Mouse (Mus musculus) limb, embryonic 11.5 days (tissue): Measurements from ENCODE around the gene Cryab. TPM values are rescaled to one million over a fixed set of nuclear protein-coding genes. Genes with fewer than 3 reads are reported as not detected.

Experiments used
- ATAC-seq: fragments of 200-750 bp; cut with Nextera tagmentation; 2 replicates; pipeline ENCODE4 v1.8.0; 2017; ENCODE audit warnings: low read depth; ENCODE audit not compliant: insufficient number of reproducible peaks, low FRiP score, low TSS enrichment
- DNase-seq: peaks from one replicate; pipeline ENCODE4 v3.0.0-alpha.2; 2015; ENCODE audit warnings: low spot score
- H3K27ac ChIP-seq: fragments of 300-500 bp; sonication (generic); replicated peaks from 2 replicates; pipeline ENCODE4 v1.5.1; 2014; ENCODE audit warnings: low read depth, mild to moderate bottlenecking, low read length
- H3K27me3 ChIP-seq: fragments of 300-500 bp; sonication (generic); 2 replicates; pipeline ENCODE4 v1.6.1; 2014; ENCODE audit warnings: mild to moderate bottlenecking, low read length, mixed read lengths; ENCODE audit not compliant: control insufficient read depth, insufficient read depth
- H3K36me3 ChIP-seq: fragments of 300-500 bp; sonication (generic); 2 replicates; pipeline ENCODE4 v1.6.1; 2014; ENCODE audit warnings: mild to moderate bottlenecking, low read length, moderate library complexity, mixed read lengths; ENCODE audit not compliant: control insufficient read depth, insufficient read depth
- H3K4me1 ChIP-seq: fragments of 300-500 bp; sonication (generic); 2 replicates; pipeline ENCODE4 v1.6.1; 2014; ENCODE audit warnings: low read length, mixed read lengths; ENCODE audit not compliant: control insufficient read depth, insufficient read depth
- H3K4me2 ChIP-seq: fragments of 300-500 bp; sonication (generic); 2 replicates; pipeline ENCODE4 v1.6.1; 2014; ENCODE audit warnings: low read depth, mild to moderate bottlenecking, moderate library complexity; ENCODE audit not compliant: severe bottlenecking
- H3K4me3 ChIP-seq: fragments of 300-500 bp; sonication (generic); 2 replicates; pipeline ENCODE4 v1.5.1; 2014; ENCODE audit warnings: low read depth, low read length
- H3K9ac ChIP-seq: fragments of 300-500 bp; sonication (generic); 2 replicates; pipeline ENCODE4 v1.6.1; 2014; ENCODE audit warnings: mild to moderate bottlenecking, low read length
- H3K9me3 ChIP-seq: fragments of 300-500 bp; sonication (generic); 2 replicates; pipeline ENCODE4 v1.6.1; 2016; ENCODE audit warnings: low read length; ENCODE audit not compliant: control insufficient read depth
- WGBS: fragments of 180-500 bp; shearing (Covaris S2); extraction: QIAGEN DNeasy Blood & Tissue Kit; methylation state at CpG from one replicate; pipeline ENCODE4 v1.1.7; 2014; 5-methylcytosine and 5-hydroxymethylcytosine counted together
- polyA plus RNA-seq: library from polyadenylated mRNA; unstranded; fragments of >200 nt; fragmentation: Nextera tagmentation; extraction: Ambion mirVana; gene quantifications from 2 replicates; pipeline ENCODE4 v1.2.1, GENCODE M21; 2014

The Cryab gene
- polyA plus RNA-seq, 1 experiment from 2014 or later, result 8.9 TPM

DNA sequence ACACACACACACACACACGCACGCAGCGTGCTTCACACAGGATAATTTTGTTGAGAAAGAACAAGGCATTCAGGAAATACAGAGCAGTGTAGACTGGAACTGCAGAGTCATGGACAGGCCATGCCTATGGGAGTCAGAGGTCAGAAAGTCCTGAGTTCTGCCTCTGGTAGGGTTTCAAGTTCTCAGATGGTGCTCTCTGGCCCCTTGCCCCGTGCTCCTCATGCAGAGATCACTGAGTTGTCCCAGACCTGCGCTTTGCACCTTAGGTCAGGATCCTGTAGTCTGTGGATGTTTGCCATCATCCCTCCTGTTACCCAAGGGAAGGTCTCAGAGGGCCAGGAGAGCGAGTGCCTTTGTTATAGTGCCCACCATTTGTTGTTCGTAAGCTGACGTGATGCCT lies 45.7 kb downstream of the Cryab start:
- H3K36me3 ChIP-seq, result peaks cover 3% of the 10 kb centered on the region; the same call in 1 of the 2 replicates

DNA sequence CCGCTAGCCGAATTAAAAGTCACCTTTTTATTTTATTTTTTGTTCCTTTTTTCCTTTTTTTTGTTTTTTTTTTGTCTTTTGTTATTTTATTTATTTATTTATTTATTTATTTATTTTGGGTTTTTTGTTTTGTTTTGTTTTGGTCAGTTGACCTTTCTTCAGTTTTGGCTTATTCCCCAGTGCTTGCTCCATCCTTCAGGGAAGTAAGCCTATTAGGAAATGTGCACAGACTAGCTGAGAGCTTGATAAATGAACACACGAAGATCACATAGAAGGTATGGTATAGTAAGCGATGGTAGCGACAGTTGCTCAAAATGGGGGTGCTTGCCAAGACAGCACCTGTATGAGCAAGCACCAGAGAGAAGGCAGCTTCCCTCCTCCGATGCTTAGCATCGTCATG lies 46.5 kb downstream of the Cryab start:
- ATAC-seq (no peak), DNase-seq (no peak)
- Histone ChIP-seq H3K4me2 (no peak overlapping the region), H3K4me3 (no peak overlapping the region), H3K9ac (no peak overlapping the region), H3K9me3 (no peaks in the 10 kb centered on the region), H3K27ac (no peak overlapping the region), H3K27me3 (no peaks in the 10 kb centered on the region), H3K4me1 (no peaks in the 10 kb centered on the region), H3K36me3 (peaks cover 2% of the 10 kb centered on the region; the same call in 1 of the 2 replicates)
- WGBS, result 94% methylated on average over 7 of the region's 7 CpGs

More for the DNA sequence above, 45.7 kb downstream of the Cryab start:
- H3K9me3 ChIP-seq, result no peaks in the 10 kb centered on the region
- H3K4me1 ChIP-seq, result no peaks in the 10 kb centered on the region
- H3K9ac ChIP-seq, result no peak overlapping the region
- DNase-seq (no peak), ATAC-seq (no peak)
- no peak overlapping the region for H3K4me3 ChIP-seq
- no peak overlapping the region for H3K27ac ChIP-seq
- WGBS, result 84% methylated on average over 8 of the region's 8 CpGs
- no peaks in the 10 kb centered on the region for H3K27me3 ChIP-seq
- no peak overlapping the region for H3K4me2 ChIP-seq

DNA sequence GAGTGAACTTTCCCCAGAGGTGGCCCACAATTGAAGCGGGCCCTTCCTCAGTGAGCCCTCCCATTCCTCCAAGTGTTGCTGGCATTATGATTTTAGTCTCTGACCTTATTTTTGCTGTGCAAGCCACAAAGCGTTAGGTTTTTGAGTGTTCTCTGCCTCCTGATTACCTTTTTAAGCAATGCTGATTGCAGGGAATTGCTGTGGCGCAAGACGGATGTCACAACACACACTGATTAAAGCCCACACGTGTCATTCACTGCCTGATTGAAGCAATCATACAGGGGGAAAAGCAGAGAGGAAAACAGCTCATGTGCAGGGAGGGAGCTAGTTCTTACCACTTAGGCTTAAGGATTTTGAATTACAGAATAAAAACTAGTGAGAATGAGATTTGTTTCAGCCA lies 47.2 kb downstream of the Cryab start:
- H3K4me1 ChIP-seq, result no peaks in the 10 kb centered on the region
- H3K4me3 ChIP-seq, result no peak overlapping the region
- no peak for DNase-seq
- no peaks in the 10 kb centered on the region for H3K9me3 ChIP-seq
- no peaks in the 10 kb centered on the region for H3K27me3 ChIP-seq
- H3K4me2 ChIP-seq, result no peak overlapping the region
- no peak for ATAC-seq
- H3K9ac ChIP-seq, result no peak overlapping the region
- H3K36me3 ChIP-seq, result peaks cover 1% of the 10 kb centered on the region; the same call in 1 of the 2 replicates
- no peak overlapping the region for H3K27ac ChIP-seq
- 85% methylated on average over 5 of the region's 5 CpGs for WGBS

DNA sequence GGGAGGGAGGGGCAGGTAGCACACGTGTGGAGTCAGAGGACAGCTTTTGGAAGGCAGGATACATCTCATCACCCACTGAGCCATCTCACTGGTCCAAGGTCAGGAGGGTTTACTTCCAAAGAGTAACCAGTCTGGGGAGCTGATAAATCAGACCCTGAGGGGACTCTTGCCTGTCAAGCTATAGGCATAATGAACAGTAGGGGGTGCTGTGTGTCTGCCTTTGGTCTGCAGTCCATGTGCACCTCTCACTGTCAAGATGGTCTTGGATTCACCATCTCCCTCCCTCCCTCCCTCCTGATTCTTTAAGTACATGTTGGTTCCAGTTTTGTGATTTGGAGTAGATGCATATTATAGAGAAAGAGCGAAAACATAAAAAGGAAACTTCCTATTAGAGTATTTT lies 49.9 kb downstream of the Cryab start:
- DNase-seq, result peak; percentile 31
- Histone ChIP-seq H3K9ac (no peak overlapping the region), H3K36me3 (peaks cover 3% of the 10 kb centered on the region; the same call in 1 of the 2 replicates), H3K4me2 (no peak overlapping the region), H3K27me3 (no peaks in the 10 kb centered on the region), H3K9me3 (no peaks in the 10 kb centered on the region), H3K27ac (no peak overlapping the region), H3K4me3 (no peak overlapping the region), H3K4me1 (no peaks in the 10 kb centered on the region)
- 66% methylated on average over 2 of the region's 2 CpGs for WGBS
- ATAC-seq, result no peak

DNA sequence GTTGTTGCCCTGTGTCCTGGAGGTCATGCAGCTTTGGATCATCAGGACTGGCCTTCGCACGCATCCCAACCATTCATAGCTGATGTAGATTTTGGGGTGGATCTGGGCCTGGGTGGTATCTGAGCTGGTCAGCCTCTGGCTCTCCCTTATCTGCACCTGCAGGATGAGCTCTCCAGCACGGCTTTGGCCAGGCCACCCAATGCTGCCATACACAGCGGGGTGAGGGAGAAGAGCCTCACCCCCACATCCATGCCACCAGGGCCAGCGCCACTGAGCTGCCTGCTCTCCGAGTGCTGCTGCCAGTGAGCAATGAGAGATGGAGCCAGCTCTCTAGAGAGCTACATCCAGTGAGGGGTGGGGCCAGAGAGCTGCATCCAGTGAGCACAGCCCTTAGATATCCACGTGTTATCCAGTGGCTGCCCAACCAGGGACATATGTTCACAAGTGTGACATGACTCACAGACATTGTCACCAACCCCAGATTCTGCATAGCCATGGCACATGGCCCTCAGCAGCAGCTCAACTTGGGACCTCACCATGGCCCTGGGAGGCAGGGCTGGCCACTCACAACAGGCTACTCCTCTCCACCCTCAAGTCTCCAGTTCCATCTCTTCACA lies 52.0 kb downstream of the Cryab start:
- H3K36me3 ChIP-seq, result peaks cover 3% of the 10 kb centered on the region; the same call in 1 of the 2 replicates
- ATAC-seq (0 out of 2 replicates have a peak, but pooled peaks have one; percentile 57), DNase-seq (no peak)
- no peak overlapping the region for H3K27ac ChIP-seq
- no peaks in the 10 kb centered on the region for H3K9me3 ChIP-seq
- no peaks in the 10 kb centered on the region for H3K27me3 ChIP-seq
- H3K4me2 ChIP-seq, result no peak overlapping the region
- H3K4me3 ChIP-seq, result no peak overlapping the region
- no peak overlapping the region for H3K9ac ChIP-seq
- no peaks in the 10 kb centered on the region for H3K4me1 ChIP-seq
- WGBS, result 86% methylated on average over 7 of the region's 7 CpGs

Other genes with a start within 250 kb of the Cryab start
- 55.3 and 58.0 TPM in 2 replicates for gene Pts, start 222.6 kb upstream of the Cryab start, polyA plus RNA-seq
- 0.85 and 0.88 TPM in 2 replicates for gene Il18, start 196.5 kb upstream of the Cryab start, polyA plus RNA-seq
- gene Bco2, start 196.1 kb upstream of the Cryab start, polyA plus RNA-seq, result 0.16 and 0.17 TPM in 2 replicates
- gene Tex12, start 190.0 kb upstream of the Cryab start, polyA plus RNA-seq, result not detected in 2 replicates
- 293 and 303 TPM in 2 replicates for gene Sdhd, start 147.5 kb upstream of the Cryab start, polyA plus RNA-seq
- 297 and 308 TPM in 2 replicates for gene Timm8b, start 147.4 kb upstream of the Cryab start, polyA plus RNA-seq
- 5.0 and 5.6 TPM in 2 replicates for gene Pih1d2, start 134.0 kb upstream of the Cryab start, polyA plus RNA-seq
- 29.7 and 32.3 TPM in 2 replicates for gene Nkapd1, start 133.9 kb upstream of the Cryab start, polyA plus RNA-seq
- 60.0 and 63.7 TPM in 2 replicates for gene Dlat, start 91.5 kb upstream of the Cryab start, polyA plus RNA-seq
- gene Dixdc1, start 11.8 kb upstream of the Cryab start, polyA plus RNA-seq, result 27.6 and 30.6 TPM in 2 replicates
- 1.7 and 2.8 TPM in 2 replicates for gene 2310030G06Rik, start 4.8 kb upstream of the Cryab start, polyA plus RNA-seq
- gene Hspb2, start 1.0 kb downstream of the Cryab start, polyA plus RNA-seq, result 3.1 and 3.5 TPM in 2 replicates
- gene Fdxacb1, start 16.9 kb downstream of the Cryab start, polyA plus RNA-seq, result 11.8 and 12.5 TPM in 2 replicates
- 36.9 and 40.4 TPM in 2 replicates for gene Alg9, start 23.7 kb downstream of the Cryab start, polyA plus RNA-seq
- 28.9 and 30.7 TPM in 2 replicates for gene 1110032A03Rik, start 24.2 kb downstream of the Cryab start, polyA plus RNA-seq
- 126 and 133 TPM in 2 replicates for gene Ppp2r1b, start 94.0 kb downstream of the Cryab start, polyA plus RNA-seq